Mouse (Mus musculus) heart, postnatal 0 days (tissue): ENCODE measurements around the gene Helz.

ENCODE experiments used
- CTCF ChIP-seq: IDR thresholded peaks from 2 replicates; pipeline ENCODE4 v1.5.1; 2016; ENCODE audit warnings: antibody characterized with exemption, control low read depth, low read depth
- EP300 ChIP-seq: IDR thresholded peaks from 2 replicates; pipeline ENCODE4 v1.6.1; 2016; ENCODE audit warnings: antibody characterized with exemption, low read depth

GRCm38 (mm10) chr11:107743100-107743499 lies 195.4 kb downstream of the Helz start:
- TF ChIP-seq CTCF (no peak), EP300 (no peak)
